Mouse (Mus musculus) adrenal gland, postnatal 36 days (tissue): Measurements from ENCODE around the gene Slc25a17. TPM values are rescaled to one million over a fixed set of nuclear protein-coding genes. Genes with fewer than 3 reads are reported as not detected.

ENCODE experiments used
- DNase-seq, 2 experiments: peaks; one replicate each; pipeline ENCODE4 v3.0.0; 2021; ENCODE audit warnings: mixed read lengths in 1 of 2
- long read RNA-seq, 2 experiments: library from polyadenylated mRNA; stranded (forward); transcript quantifications; one replicate each; pipeline ENCODE4 v2.0.0; 2021; ENCODE audit warnings: borderline sequencing depth in 2 of 2
- total RNA-seq, 2 experiments: library from RNA; stranded (reverse); gene quantifications; 2 replicates each; pipeline ENCODE4 v1.2.3; 2021

Slc25a17 gene
- 100 to 1,000 TPM in 1 of 2 experiments, 10 to 100 TPM in 1; 79.2 to 106 TPM for total RNA-seq
- long read RNA-seq, experiment 1, transcript Slc25a17-201 (9 exons, 1,724 nt) = major isoform, 96 of 115 reads
- long read RNA-seq, experiment 1, partial matches to known transcripts = 11 of 115 reads
- long read RNA-seq, experiment 1, other reads (novel, unspliced or antisense) = 8 of 115 reads
- long read RNA-seq, experiment 2, transcript Slc25a17-201 (9 exons, 1,724 nt) = major isoform, 32 of 36 reads
- long read RNA-seq, experiment 2, partial matches to known transcripts = 0 of 36 reads
- long read RNA-seq, experiment 2, other reads (novel, unspliced or antisense) = 4 of 36 reads

GRCm38 (mm10) chr15:81360345-81361021 lies at the start of gene Slc25a17:
Gene Slc25a17, minus strand, starts transcription at chr15:81360812.
- peak; percentile 97 to 98 for DNase-seq

- no peak for DNase-seq
Observed at GRCm38 (mm10) chr15:81408199-81408598, 47.6 kb upstream of the Slc25a17 start, which contains the start of gene Dnajb7. Gene Dnajb7, minus strand, starts transcription at chr15:81408299.

- DNase-seq = no peak
Observed at GRCm38 (mm10) chr15:81405008-81405407, 44.4 kb upstream of the Slc25a17 start.

- DNase-seq = peak; percentile 99
Observed at GRCm38 (mm10) chr15:81399638-81400315, 39.2 kb upstream of the Slc25a17 start, which contains the start of the genes St13 and Xpnpep3. Gene St13, minus strand, starts transcription at chr15:81400077. Gene Xpnpep3, plus strand, starts transcription at chr15:81400138.

GRCm38 (mm10) chr15:81399297-81399637 lies 38.7 kb upstream of the Slc25a17 start:
- DNase-seq = no peak

GRCm38 (mm10) chr15:81398189-81398588 lies 37.6 kb upstream of the Slc25a17 start:
- DNase-seq = no peak

GRCm38 (mm10) chr15:81394211-81394915 lies 33.8 kb upstream of the Slc25a17 start:
- DNase-seq = peak in 1 of 2 experiments; percentile 27

- DNase-seq = peak in 1 of 2 experiments; percentile 22
Observed at GRCm38 (mm10) chr15:81392997-81393396, 32.4 kb upstream of the Slc25a17 start.

- no peak for DNase-seq
Observed at GRCm38 (mm10) chr15:81386327-81386726, 25.7 kb upstream of the Slc25a17 start.

GRCm38 (mm10) chr15:81378845-81379244 lies 18.2 kb upstream of the Slc25a17 start:
- DNase-seq = no peak

GRCm38 (mm10) chr15:81374621-81375020 lies 14.0 kb upstream of the Slc25a17 start:
- DNase-seq = peak in 1 of 2 experiments; percentile 53

GRCm38 (mm10) chr15:81370356-81370755 lies 9.7 kb upstream of the Slc25a17 start:
- DNase-seq = no peak

- DNase-seq = no peak
Observed at GRCm38 (mm10) chr15:81368601-81369000, 8.0 kb upstream of the Slc25a17 start.

- no peak for DNase-seq
Observed at GRCm38 (mm10) chr15:81366241-81366640, 5.6 kb upstream of the Slc25a17 start.

- DNase-seq = peak; percentile 44 to 58
Observed at GRCm38 (mm10) chr15:81365246-81365645, 4.6 kb upstream of the Slc25a17 start.

GRCm38 (mm10) chr15:81364271-81364670 lies 3.7 kb upstream of the Slc25a17 start:
- DNase-seq = no peak

GRCm38 (mm10) chr15:81362501-81362900 lies 1.9 kb upstream of the Slc25a17 start:
- DNase-seq = no peak

- no peak for DNase-seq
Observed at GRCm38 (mm10) chr15:81361417-81362015, 904 bp upstream of the Slc25a17 start.

- peak in 1 of 2 experiments; percentile 9 for DNase-seq
Observed at GRCm38 (mm10) chr15:81361022-81361404, 401 bp upstream of the Slc25a17 start.

- no peak for DNase-seq
Observed at GRCm38 (mm10) chr15:81359421-81359820, 1.2 kb downstream of the Slc25a17 start.

GRCm38 (mm10) chr15:81358943-81359342 lies 1.7 kb downstream of the Slc25a17 start:
- DNase-seq = no peak

- no peak for DNase-seq
Observed at GRCm38 (mm10) chr15:81356946-81357345, 3.7 kb downstream of the Slc25a17 start.
